Mouse (Mus musculus) liver, embryonic 15.5 days (tissue): ENCODE results near the gene Gpr135. TPM values are rescaled to one million over a fixed set of nuclear protein-coding genes. Genes with fewer than 3 reads are reported as not detected.

Experiments
- ATAC-seq: fragments of 200-750 bp; cut with Nextera tagmentation; 2 replicates; pipeline ENCODE4 v1.8.0; 2017; ENCODE audit warnings: moderate number of reproducible peaks, mild to moderate bottlenecking, moderate library complexity; ENCODE audit not compliant: insufficient read depth
- H3K27ac ChIP-seq: fragments of 300-500 bp; sonication (generic); replicated peaks from 2 replicates; pipeline ENCODE4 v1.5.1; 2015; ENCODE audit warnings: mild to moderate bottlenecking, inconsistent platforms
- H3K27me3 ChIP-seq: fragments of 300-500 bp; sonication (generic); 2 replicates; pipeline ENCODE4 v1.6.1; 2015; ENCODE audit warnings: mild to moderate bottlenecking, inconsistent platforms
- H3K36me3 ChIP-seq: fragments of 300-500 bp; sonication (generic); replicated peaks from 2 replicates; pipeline ENCODE4 v1.6.1; 2015; ENCODE audit warnings: moderate library complexity, mild to moderate bottlenecking, inconsistent platforms
- H3K4me1 ChIP-seq: fragments of 300-500 bp; sonication (generic); replicated peaks from 2 replicates; pipeline ENCODE4 v1.6.1; 2015; ENCODE audit warnings: inconsistent platforms
- H3K4me2 ChIP-seq: fragments of 300-500 bp; sonication (generic); 2 replicates; pipeline ENCODE4 v1.6.1; 2015; ENCODE audit warnings: moderate library complexity, mild to moderate bottlenecking, inconsistent platforms
- H3K4me3 ChIP-seq: fragments of 300-500 bp; sonication (generic); replicated peaks from 2 replicates; pipeline ENCODE4 v1.5.1; 2015; ENCODE audit warnings: mild to moderate bottlenecking, inconsistent platforms
- H3K9ac ChIP-seq: fragments of 300-500 bp; sonication (generic); 2 replicates; pipeline ENCODE4 v1.6.1; 2015; ENCODE audit warnings: moderate library complexity, mild to moderate bottlenecking, inconsistent platforms
- H3K9me3 ChIP-seq: fragments of 300-500 bp; sonication (generic); replicated peaks from 2 replicates; pipeline ENCODE4 v1.6.1; 2016; ENCODE audit warnings: inconsistent platforms
- WGBS: fragments of 180-500 bp; shearing (Covaris S2); methylation state at CpG from one replicate; pipeline ENCODE4 v1.1.7; 2015; ENCODE audit warnings: mixed read lengths; ENCODE audit not compliant: insufficient replicate concordance; 5-methylcytosine and 5-hydroxymethylcytosine counted together
- polyA plus RNA-seq: library from polyadenylated mRNA; unstranded; fragments of >200 nt; fragmentation: Nextera tagmentation; extraction: Ambion mirVana; gene quantifications from 2 replicates; pipeline ENCODE4 v1.2.1, GENCODE M21; 2015

The Gpr135 gene
- polyA plus RNA-seq, 1 experiment from 2014 or later = 0.12 TPM

DNA sequence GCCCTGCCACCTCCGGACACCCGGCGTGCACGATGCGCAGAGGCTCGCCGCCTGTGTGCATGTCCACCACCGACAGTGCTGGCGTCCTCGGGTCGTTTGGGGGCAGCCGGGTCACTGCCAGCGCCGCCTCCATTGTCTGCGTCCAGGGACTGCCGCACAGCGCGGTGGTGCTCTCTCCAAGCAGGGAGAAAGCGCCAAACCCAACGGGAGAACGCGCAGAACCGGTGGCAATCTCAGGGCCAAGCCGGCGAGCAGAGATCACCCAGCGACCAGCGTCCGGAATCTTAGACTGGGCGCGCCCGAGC lies 14.1 kb upstream of the Gpr135 start:
- under 1% methylated on average over 31 of the region's 31 CpGs for WGBS
- Histone ChIP-seq H3K27me3 (peaks cover 33% of the 10 kb centered on the region), H3K4me2 (peak overlapping the region; percentile 88), H3K9me3 (no peaks in the 10 kb centered on the region), H3K4me3 (peak overlapping the region; percentile 86), H3K27ac (peak overlapping the region; percentile 80), H3K9ac (peak overlapping the region; percentile 46; the same call in 1 of the 2 replicates), H3K4me1 (peaks cover 30% of the 10 kb centered on the region), H3K36me3 (no peaks in the 10 kb centered on the region)
- ATAC-seq = peak; percentile 4

DNA sequence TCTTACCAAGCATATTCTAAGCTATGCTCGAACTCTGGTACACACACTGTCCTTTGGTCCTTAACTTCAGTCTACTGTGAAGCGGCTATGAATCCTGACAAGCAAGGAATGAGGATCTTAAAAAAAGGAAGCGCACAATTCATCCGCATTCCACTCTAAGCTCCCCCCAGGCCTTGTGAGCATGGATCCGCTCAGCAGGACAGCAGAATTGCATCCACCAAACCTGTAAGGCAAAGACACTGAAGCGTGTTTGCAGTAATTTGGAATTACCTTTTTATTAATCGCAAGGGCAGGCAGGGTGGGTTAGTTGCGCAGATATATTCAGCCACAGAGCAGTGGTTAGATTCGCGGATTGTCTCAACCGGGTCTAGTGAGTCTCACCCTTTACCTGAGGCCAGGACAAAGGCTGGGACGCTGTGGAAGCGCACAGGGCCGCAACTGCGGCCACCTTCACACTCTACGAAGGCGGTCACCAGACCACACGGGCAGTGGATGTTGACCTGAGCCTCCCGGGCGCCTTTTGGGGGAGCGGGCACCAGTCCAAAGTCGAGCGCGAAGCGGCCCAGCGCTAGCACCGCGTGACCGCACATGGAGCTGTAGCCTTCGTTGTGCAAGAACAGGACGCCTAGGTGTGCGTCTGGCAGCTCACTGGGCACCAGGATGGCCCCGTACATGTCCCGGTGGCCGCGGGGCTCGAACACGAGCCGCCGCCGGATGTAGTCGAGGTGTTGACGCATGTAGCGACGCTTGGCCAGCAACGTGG lies 13.5 kb upstream of the Gpr135 start:
- Histone ChIP-seq H3K27me3 (peaks cover 33% of the 10 kb centered on the region), H3K4me3 (peak overlapping the region; percentile 86), H3K4me2 (peak overlapping the region; percentile 88), H3K9me3 (no peaks in the 10 kb centered on the region), H3K36me3 (no peaks in the 10 kb centered on the region), H3K27ac (peak overlapping the region; percentile 80), H3K4me1 (peaks cover 30% of the 10 kb centered on the region), H3K9ac (peak overlapping the region; percentile 46)
- WGBS = 9% methylated on average over 46 of the region's 46 CpGs
- peak; percentile 12 for ATAC-seq

DNA sequence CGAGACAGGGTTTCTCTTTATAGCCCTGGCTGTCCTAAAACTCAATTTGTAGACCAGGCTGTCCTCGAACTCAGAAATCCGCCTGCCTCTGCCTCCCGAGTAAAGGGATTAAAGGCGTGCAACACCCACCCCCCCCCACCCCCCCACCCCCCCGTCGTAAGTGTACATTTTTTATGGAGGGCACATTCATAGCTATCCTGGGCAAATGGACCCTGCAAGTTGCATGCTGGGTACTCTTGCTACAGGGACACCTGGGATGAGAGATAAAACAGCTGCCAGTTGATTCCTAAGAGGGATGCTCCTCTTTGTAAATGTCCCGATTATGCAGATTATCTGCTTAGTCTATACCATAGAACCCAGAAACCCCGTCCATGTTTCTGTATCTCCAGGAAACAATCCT lies 12.3 kb upstream of the Gpr135 start:
- Histone ChIP-seq H3K4me2 (no peak overlapping the region), H3K27me3 (peaks cover 33% of the 10 kb centered on the region), H3K4me3 (no peak overlapping the region), H3K36me3 (no peaks in the 10 kb centered on the region), H3K4me1 (peaks cover 30% of the 10 kb centered on the region), H3K9ac (no peak overlapping the region), H3K9me3 (no peaks in the 10 kb centered on the region), H3K27ac (no peak overlapping the region)
- WGBS = 58% methylated on average over 9 of the region's 9 CpGs
- no peak for ATAC-seq

DNA sequence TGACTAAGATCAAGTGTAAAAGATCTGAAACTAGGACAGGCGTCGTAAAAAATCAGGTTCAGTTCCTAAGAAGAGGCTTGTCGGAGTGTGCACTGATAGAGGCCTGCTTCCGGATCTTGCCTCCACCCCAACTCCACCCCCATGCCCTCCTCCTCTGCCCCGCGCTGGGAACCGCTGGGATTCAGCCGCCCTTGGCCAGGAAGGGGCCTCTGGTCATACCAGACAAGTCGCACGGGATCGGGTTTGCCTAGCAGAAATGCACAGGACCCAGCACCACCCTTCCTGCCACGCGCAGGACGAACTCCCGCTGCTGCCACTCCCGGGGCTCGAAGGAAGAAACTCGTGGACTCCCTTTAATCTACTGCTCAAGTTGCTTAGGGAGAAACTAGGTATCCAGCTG lies 11.4 kb upstream of the Gpr135 start:
- H3K4me3 ChIP-seq = no peak overlapping the region; the same call in 1 of the 2 replicates
- peaks cover 33% of the 10 kb centered on the region for H3K27me3 ChIP-seq
- no peaks in the 10 kb centered on the region for H3K36me3 ChIP-seq
- peak overlapping the region; percentile 53 for H3K4me2 ChIP-seq
- ATAC-seq = no peak
- no peak overlapping the region for H3K9ac ChIP-seq
- no peak overlapping the region for H3K27ac ChIP-seq
- 20% methylated on average over 18 of the region's 18 CpGs for WGBS
- H3K9me3 ChIP-seq = no peaks in the 10 kb centered on the region
- peaks cover 30% of the 10 kb centered on the region for H3K4me1 ChIP-seq

DNA sequence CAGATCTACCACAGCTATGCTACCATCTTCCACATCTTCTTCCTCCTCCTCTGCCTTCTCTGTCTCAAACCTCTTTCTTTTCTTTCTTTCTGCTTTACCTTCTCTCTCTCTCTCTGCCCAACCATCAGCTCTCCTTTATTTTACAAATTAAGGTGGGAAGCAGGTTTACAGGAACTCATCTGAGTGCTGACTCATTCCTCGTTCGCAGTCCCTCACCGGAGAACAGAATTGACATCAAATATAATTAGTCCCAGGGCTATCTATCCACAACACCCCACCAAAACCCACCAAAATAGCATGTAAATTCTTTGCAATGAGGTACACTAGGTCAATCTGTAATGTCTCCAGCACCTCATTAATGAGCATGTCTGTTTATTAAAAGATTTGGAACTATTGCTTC lies 11.0 kb upstream of the Gpr135 start:
- H3K4me1 ChIP-seq = peaks cover 30% of the 10 kb centered on the region
- no peak overlapping the region for H3K27ac ChIP-seq
- peaks cover 33% of the 10 kb centered on the region for H3K27me3 ChIP-seq
- WGBS = 33% methylated on average over 3 of the region's 3 CpGs
- no peaks in the 10 kb centered on the region for H3K9me3 ChIP-seq
- no peaks in the 10 kb centered on the region for H3K36me3 ChIP-seq
- H3K4me2 ChIP-seq = 0 out of 2 replicates have a peak overlapping the region, but pooled peaks have one; percentile 53
- no peak overlapping the region for H3K9ac ChIP-seq
- no peak overlapping the region for H3K4me3 ChIP-seq
- no peak for ATAC-seq

DNA sequence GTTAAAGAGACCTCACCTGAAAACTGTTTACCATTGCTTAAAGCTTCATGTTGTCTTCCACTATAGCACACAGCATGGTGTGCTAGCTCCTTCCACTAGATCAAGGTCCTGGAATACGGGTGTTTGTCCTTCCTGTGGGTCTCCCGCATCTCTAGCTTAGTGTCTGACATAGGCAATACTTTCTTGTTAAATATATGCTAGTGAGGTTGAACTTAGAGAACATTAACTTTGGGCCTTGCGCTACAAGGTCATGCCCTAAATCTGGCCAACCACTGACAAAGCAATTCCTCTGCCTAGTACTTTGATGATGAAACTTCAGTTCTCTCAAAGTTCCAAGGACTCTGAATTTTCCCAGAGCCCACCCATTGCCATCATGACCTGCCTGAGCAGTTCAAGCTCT lies 7.3 kb upstream of the Gpr135 start:
- 66% methylated on average over 3 of the region's 3 CpGs for WGBS
- Histone ChIP-seq H3K9me3 (no peaks in the 10 kb centered on the region), H3K4me1 (peaks cover 7% of the 10 kb centered on the region), H3K27ac (no peak overlapping the region), H3K27me3 (peaks cover 13% of the 10 kb centered on the region), H3K4me2 (no peak overlapping the region), H3K36me3 (peaks cover 5% of the 10 kb centered on the region), H3K9ac (no peak overlapping the region), H3K4me3 (no peak overlapping the region)
- peak; percentile 37; the same call in 1 of the 2 replicates for ATAC-seq

DNA sequence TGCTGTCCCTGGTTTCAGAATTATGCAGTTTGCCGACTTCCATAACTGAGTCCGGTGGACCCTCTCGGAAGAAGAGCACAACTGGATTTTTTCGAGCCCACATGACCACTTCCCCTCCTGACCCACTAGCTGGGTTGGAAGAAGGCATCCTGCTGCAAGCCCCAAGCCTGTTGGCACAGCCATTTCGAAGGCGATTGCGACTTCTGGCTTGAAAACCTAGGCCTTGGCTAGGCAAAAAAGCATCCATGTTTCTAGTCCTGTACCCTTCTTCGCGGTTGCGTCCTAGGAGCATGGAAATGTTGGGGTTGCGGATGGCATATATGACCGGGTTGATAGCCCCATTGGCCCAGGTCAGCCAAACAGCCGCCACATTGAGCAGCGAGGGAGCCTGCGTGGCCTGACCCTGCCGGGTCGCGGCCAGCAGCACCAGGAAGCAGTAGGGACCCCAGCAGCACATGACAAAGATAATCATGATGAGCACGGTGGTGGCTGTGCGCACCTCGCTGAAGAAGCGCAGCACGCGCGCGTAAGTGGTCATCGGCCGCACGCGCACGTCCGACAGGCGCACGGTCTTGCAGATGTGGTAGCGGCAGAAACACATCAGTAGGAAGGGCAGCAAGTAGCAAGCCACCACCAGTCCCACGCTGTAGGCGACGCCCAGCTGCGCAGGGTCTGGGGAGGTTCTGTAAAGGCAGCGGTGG lies 1.1 kb downstream of the Gpr135 start:
- Histone ChIP-seq H3K27ac (no peak overlapping the region), H3K4me3 (peak overlapping the region; percentile 58), H3K4me2 (peak overlapping the region; percentile 82), H3K9me3 (no peaks in the 10 kb centered on the region), H3K9ac (no peak overlapping the region), H3K36me3 (peaks cover 5% of the 10 kb centered on the region), H3K27me3 (peaks cover 66% of the 10 kb centered on the region), H3K4me1 (peaks cover 15% of the 10 kb centered on the region)
- WGBS = 5% methylated on average over 40 of the region's 40 CpGs
- ATAC-seq = peak; percentile 31; the same call in 1 of the 2 replicates

DNA sequence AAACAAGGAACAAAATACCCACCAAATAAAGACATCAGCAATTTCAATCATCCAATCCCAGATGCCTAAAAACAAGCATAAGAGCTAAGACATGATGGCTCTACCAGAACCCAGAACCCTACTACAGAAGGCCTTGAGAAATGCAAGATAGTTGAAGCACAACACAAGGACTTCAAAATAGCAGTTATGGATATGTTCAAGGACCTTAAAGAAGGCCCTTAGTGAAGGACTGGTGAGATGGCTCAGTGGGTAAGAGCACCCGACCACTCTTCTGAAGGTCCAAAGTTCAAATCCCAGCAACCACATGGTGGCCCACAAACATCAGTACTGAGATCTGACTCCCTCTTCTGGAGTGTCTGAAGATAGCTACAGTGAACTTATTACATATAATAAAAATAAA lies 13.1 kb downstream of the Gpr135 start:
- 0 out of 2 replicates have a peak, but pooled peaks cover 3% of the 10 kb centered on the region for H3K27me3 ChIP-seq
- no peak overlapping the region for H3K9ac ChIP-seq
- no peaks in the 10 kb centered on the region for H3K4me1 ChIP-seq
- no peak overlapping the region for H3K27ac ChIP-seq
- no peak overlapping the region for H3K4me2 ChIP-seq
- no peak overlapping the region for H3K4me3 ChIP-seq
- no peak for ATAC-seq
- H3K9me3 ChIP-seq = no peaks in the 10 kb centered on the region
- no peaks in the 10 kb centered on the region for H3K36me3 ChIP-seq
- 63% methylated on average over 1 of the region's 1 CpGs for WGBS

DNA sequence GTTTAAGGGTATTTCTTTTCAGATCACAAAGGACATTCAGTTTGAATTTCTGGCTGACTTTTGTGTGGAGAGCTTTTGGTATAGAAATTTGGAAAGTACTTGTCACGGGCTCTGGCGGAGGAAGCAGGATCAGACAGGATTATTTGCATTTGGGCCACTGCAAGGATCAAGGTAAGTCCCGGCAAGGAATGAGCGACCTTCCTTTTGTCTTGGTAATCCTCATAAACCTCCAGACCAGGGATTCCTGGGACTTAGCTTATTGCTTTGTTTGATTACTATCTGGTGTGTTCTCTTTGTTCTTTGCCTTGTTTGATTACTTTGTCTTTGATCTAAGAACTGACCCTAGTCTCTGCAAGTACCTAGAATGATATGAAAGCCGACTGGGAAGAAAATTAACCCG lies 17.1 kb downstream of the Gpr135 start:
- no peaks in the 10 kb centered on the region for H3K4me1 ChIP-seq
- H3K4me3 ChIP-seq = no peak overlapping the region
- H3K36me3 ChIP-seq = no peaks in the 10 kb centered on the region
- H3K27ac ChIP-seq = no peak overlapping the region
- H3K9me3 ChIP-seq = no peaks in the 10 kb centered on the region
- no peak for ATAC-seq
- 38% methylated on average over 6 of the region's 6 CpGs for WGBS
- 0 out of 2 replicates have a peak, but pooled peaks cover 6% of the 10 kb centered on the region for H3K27me3 ChIP-seq
- H3K9ac ChIP-seq = no peak overlapping the region
- no peak overlapping the region for H3K4me2 ChIP-seq

DNA sequence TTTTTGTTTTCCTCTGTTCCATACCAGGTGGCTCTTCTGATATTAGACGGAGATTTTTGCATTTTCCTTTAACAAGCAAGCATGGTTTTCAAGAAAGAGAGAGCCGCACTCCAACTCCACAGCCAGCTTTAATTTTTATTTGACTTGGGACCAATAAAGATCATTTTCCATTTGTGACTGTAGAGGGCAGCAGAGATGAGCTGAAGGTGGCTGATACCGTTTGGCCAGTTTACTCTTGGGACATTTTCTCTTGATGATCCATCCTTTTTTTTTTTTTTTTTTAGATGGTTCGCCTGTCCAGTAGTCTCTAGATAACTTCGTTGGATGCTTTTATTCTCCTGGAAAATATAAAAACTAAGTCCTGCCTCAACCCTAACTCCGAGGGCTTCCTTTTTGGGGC lies 17.6 kb downstream of the Gpr135 start:
- 0 out of 2 replicates have a peak, but pooled peaks cover 6% of the 10 kb centered on the region for H3K27me3 ChIP-seq
- H3K4me1 ChIP-seq = no peaks in the 10 kb centered on the region
- 27% methylated on average over 6 of the region's 6 CpGs for WGBS
- H3K4me3 ChIP-seq = no peak overlapping the region
- H3K27ac ChIP-seq = no peak overlapping the region
- H3K9ac ChIP-seq = no peak overlapping the region
- H3K9me3 ChIP-seq = no peaks in the 10 kb centered on the region
- no peak for ATAC-seq
- H3K36me3 ChIP-seq = no peaks in the 10 kb centered on the region
- H3K4me2 ChIP-seq = no peak overlapping the region

DNA sequence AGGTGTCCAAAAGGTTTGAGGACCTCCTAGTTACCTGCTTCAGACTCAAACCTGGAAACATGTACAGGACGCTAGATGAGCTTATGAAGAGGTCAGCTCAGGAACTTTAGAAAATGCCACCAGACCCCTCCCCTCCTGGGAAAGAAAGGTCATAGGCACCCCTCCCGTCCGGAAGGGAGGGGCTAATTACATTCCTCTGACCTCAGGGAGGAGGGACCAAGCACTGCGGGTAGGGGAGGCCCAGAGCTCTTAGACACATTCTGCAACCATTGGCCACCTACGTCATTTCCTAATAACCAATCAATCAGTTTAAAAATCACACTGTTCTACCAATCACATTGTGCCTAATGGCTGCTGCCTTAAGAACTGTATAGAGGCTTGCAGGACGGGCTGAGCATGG lies 18.4 kb downstream of the Gpr135 start:
- Histone ChIP-seq H3K9me3 (no peaks in the 10 kb centered on the region), H3K36me3 (no peaks in the 10 kb centered on the region), H3K27ac (no peak overlapping the region), H3K4me3 (no peak overlapping the region), H3K4me2 (no peak overlapping the region), H3K4me1 (no peaks in the 10 kb centered on the region), H3K27me3 (0 out of 2 replicates have a peak, but pooled peaks cover 6% of the 10 kb centered on the region), H3K9ac (no peak overlapping the region)
- 61% methylated on average over 6 of the region's 6 CpGs for WGBS
- ATAC-seq = no peak
